Mouse (Mus musculus): ENCODE results near the gene Pbx3.

GRCm38 (mm10) chr2:34374349-34374748, 1.4 kb upstream of the Pbx3 start:
- no peak for TF ChIP-seq POLR2A (IDR thresholded peaks at IDR 0.05; ENCODE audit: insufficient read depth, low read depth, low read length)
- no peak for TF ChIP-seq CTCF (IDR thresholded peaks at IDR 0.05)
- TF ChIP-seq EP300 (IDR thresholded peaks at IDR 0.05; ENCODE audit: insufficient read depth, low read depth, low read length): no peak
